Mouse (Mus musculus): ENCODE measurements at regions not wholly inside any gene's neighbourhood (a gene's known extent, or its start where the extent isn't known, plus 50 kb on each side); places are given as distances from the start of the nearest gene placed in this dataset.

DNA sequence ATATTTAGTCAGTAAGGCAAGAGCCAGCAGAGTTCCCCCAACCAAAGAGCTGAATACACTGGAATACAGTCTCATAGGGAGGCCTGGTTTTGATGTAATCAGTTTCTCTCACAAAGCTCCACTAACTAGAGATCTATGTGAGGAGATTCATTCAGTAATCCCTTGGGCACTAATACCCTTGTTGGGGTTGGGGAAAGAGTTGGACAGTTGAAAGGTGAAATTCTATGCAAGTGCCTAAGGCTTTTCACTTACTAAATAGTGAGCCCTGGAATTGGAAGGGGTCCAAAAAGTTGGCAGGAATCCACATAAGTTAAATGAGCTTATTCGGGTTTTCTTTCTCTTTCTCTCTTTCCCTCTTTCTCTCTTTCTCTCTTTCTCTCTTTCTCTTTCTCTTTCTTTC is 965.4 kb upstream of the Gm8797 start:
- TF ChIP-seq MAFK (IDR thresholded peaks at IDR 0.05; ENCODE audit: insufficient read depth, low read depth, low read length) = no peak
- TF ChIP-seq HCFC1 (IDR thresholded peaks at IDR 0.05; ENCODE audit: borderline replicate concordance, insufficient read depth, low read length) = no peak
- TF ChIP-seq CHD2 (IDR thresholded peaks at IDR 0.05; ENCODE audit: low read depth, low read length) = no peak
- no peak for TF ChIP-seq ZC3H11A (IDR thresholded peaks at IDR 0.05; ENCODE audit: borderline replicate concordance, low read depth, low read length)

Data from ES-E14 (cell line).